Mouse (Mus musculus): ENCODE measurements at regions not wholly inside any gene's neighbourhood (a gene's known extent, or its start where the extent isn't known, plus 50 kb on each side); places are given as distances from the start of the nearest gene placed in this dataset.

- H3K79me2 ChIP-seq (replicated peaks; ENCODE audit: control insufficient read depth, extremely low read depth, insufficient read depth, poor library complexity, severe bottlenecking), result no peaks in the 10 kb centered on the region
- in situ Hi-C loops (cut with MboI; ENCODE audit: low pct_ligation_motif_present, low pct_unique_long_range_greater_than_20kb, low sequenced_read_pairs), result no loop called here
- H3K27ac ChIP-seq (ENCODE audit: insufficient read depth, low read depth), result no peak overlapping the region
- H3K36me3 ChIP-seq (replicated peaks in 1 of 2; ENCODE audit: control insufficient read depth in 1 of 2, insufficient read depth in 1 of 2, low read length in 1 of 2), result no peaks in the 10 kb centered on the region
- no peak for DNase-seq (ENCODE audit: extremely low read depth)
- H3K4me2 ChIP-seq (ENCODE audit: insufficient read depth, low read depth, poor library complexity, severe bottlenecking), result no peak overlapping the region
- no peak overlapping the region for H3K9ac ChIP-seq (ENCODE audit: insufficient read depth, low read depth)
- TF ChIP-seq NRF1 (IDR thresholded peaks at IDR 0.05; ENCODE audit: low read depth, low read length) (no peak), ZKSCAN1 (IDR thresholded peaks at IDR 0.05; ENCODE audit: borderline replicate concordance, low read depth, low read length) (no peak), RAD21 (IDR thresholded peaks at IDR 0.05; ENCODE audit: low read depth, low read length) (no peak), SMC3 (IDR thresholded peaks at IDR 0.05; ENCODE audit: low read depth, low read length) (no peak), SIN3A (IDR thresholded peaks at IDR 0.05; ENCODE audit: low read length) (no peak), JUN (IDR thresholded peaks at IDR 0.05; ENCODE audit: insufficient read depth, low read depth, low read length) (no peak), ZC3H11A (IDR thresholded peaks at IDR 0.05; ENCODE audit: low read depth, low read length) (no peak), ELF1 (IDR thresholded peaks at IDR 0.05; ENCODE audit: low read depth, low read length) (no peak), KAT2A (IDR thresholded peaks at IDR 0.05; ENCODE audit: insufficient replicate concordance, low read length) (no peak), ZMIZ1 (IDR thresholded peaks at IDR 0.05; ENCODE audit: low read depth, low read length) (no peak), CTCF (conservative IDR thresholded peaks at IDR 0.05 in 1 of 2, IDR thresholded peaks at IDR 0.05 in 1 of 2; ENCODE audit: low read depth in 2 of 2, low read length in 2 of 2) (no peak), JUND (conservative IDR thresholded peaks at IDR 0.05; ENCODE audit: low read depth, low read length) (no peak), GABPA (IDR thresholded peaks at IDR 0.05; ENCODE audit: insufficient replicate concordance, low read depth, low read length) (no peak), BHLHE40 (IDR thresholded peaks at IDR 0.05; ENCODE audit: low read depth, low read length) (no peak), CHD2 (IDR thresholded peaks at IDR 0.05; ENCODE audit: low read length) (no peak), NELFE (IDR thresholded peaks at IDR 0.05; ENCODE audit: low read depth, low read length) (no peak), MXI1 (IDR thresholded peaks at IDR 0.05; ENCODE audit: low read depth, low read length) (no peak), E2F4 (IDR thresholded peaks at IDR 0.05; ENCODE audit: insufficient replicate concordance, low read depth, low read length) (no peak), MAZ (IDR thresholded peaks at IDR 0.05; ENCODE audit: low read depth, low read length) (no peak)
- H3K9me3 ChIP-seq (replicated peaks; ENCODE audit: low read length), result no peaks in the 10 kb centered on the region
- no peaks in the 10 kb centered on the region for H3K27me3 ChIP-seq (replicated peaks)
- no peaks in the 10 kb centered on the region for H3K4me1 ChIP-seq (ENCODE audit: control insufficient read depth in 1 of 2, insufficient read depth in 2 of 2)
- H3K4me3 ChIP-seq (replicated peaks in 1 of 3; ENCODE audit: low read depth in 2 of 3, low read length in 2 of 3, poor library complexity in 1 of 3), result no peak overlapping the region
- dilution Hi-C loops (cut with MboI; ENCODE audit: extremely low pct_ligation_motif_present, extremely low pct_unique_long_range_greater_than_20kb, low sequenced_read_pairs), result no loop called here
These were observed 108.8 kb downstream of the Snx18 start for GRCm38 (mm10) chr13:113509403-113510185.

- dilution Hi-C loops (cut with MboI; ENCODE audit: extremely low pct_ligation_motif_present, extremely low pct_unique_long_range_greater_than_20kb, low sequenced_read_pairs) (no loop called here), in situ Hi-C loops (cut with MboI; ENCODE audit: low pct_ligation_motif_present, low pct_unique_long_range_greater_than_20kb, low sequenced_read_pairs) (no loop called here)
- Histone ChIP-seq H3K27me3 (replicated peaks) (no peaks in the 10 kb centered on the region), H3K9me3 (replicated peaks; ENCODE audit: low read length) (no peaks in the 10 kb centered on the region), H3K36me3 (replicated peaks in 1 of 2; ENCODE audit: control insufficient read depth in 1 of 2, insufficient read depth in 1 of 2, low read length in 1 of 2) (no peaks in the 10 kb centered on the region), H3K4me2 (ENCODE audit: insufficient read depth, low read depth, poor library complexity, severe bottlenecking) (no peak overlapping the region), H3K27ac (ENCODE audit: insufficient read depth, low read depth) (no peak overlapping the region), H3K4me3 (replicated peaks in 1 of 3; ENCODE audit: low read depth in 2 of 3, low read length in 2 of 3, poor library complexity in 1 of 3) (no peak overlapping the region), H3K4me1 (ENCODE audit: control insufficient read depth in 1 of 2, insufficient read depth in 2 of 2) (no peaks in the 10 kb centered on the region), H3K9ac (ENCODE audit: insufficient read depth, low read depth) (no peak overlapping the region), H3K79me2 (replicated peaks; ENCODE audit: control insufficient read depth, extremely low read depth, insufficient read depth, poor library complexity, severe bottlenecking) (no peaks in the 10 kb centered on the region)
- TF ChIP-seq MYC (IDR thresholded peaks at IDR 0.05; ENCODE audit: low read depth, low read length) (no peak), TBP (conservative IDR thresholded peaks at IDR 0.05; ENCODE audit: low read depth, low read length) (no peak), E2F4 (IDR thresholded peaks at IDR 0.05; ENCODE audit: insufficient replicate concordance, low read depth, low read length) (no peak), BHLHE40 (IDR thresholded peaks at IDR 0.05; ENCODE audit: low read depth, low read length) (no peak), ZNF384 (IDR thresholded peaks at IDR 0.05; ENCODE audit: low read depth, low read length) (no peak), ELF1 (IDR thresholded peaks at IDR 0.05; ENCODE audit: low read depth, low read length) (no peak)
- no peak for DNase-seq (ENCODE audit: extremely low read depth)
These were observed 110.1 kb downstream of the Snx18 start for GRCm38 (mm10) chr13:113508124-113508728.
